ENCODE assay signal across 11 mouse cellular contexts in genomic region chr6:42381916-42382381, GRCm38 (mm10). TPM values are rescaled to one million over a fixed set of nuclear protein-coding genes. Genes with fewer than 3 reads are reported as not detected.
DNase-seq lines count a peak whose midpoint lies in the region; ATAC-seq lines count a peak whose summit lies in the region.
"Had no signal": no experiment of that assay in that cellular context is flagged by ENCODE, and none has a peak within 500 bp of the region (broad histone marks: within the 10 kb centered on the region; RNA-seq: fewer than 3 reads in every experiment).

No protein-coding gene starts in this region.

- H3K4me2 ChIP-seq in heart, embryonic 11.5 days = no peak overlapping the region
- H3K4me2 ChIP-seq in limb, embryonic 13.5 days (replicated peaks) = no peak overlapping the region

- intact Hi-C loops in heart, postnatal 25 days (cut with DNase I) = loop anchor here (5.0 kb wide), 3 partner anchors 50 to 200 kb away; partner anchors contain the start of gene Tas2r126

- DNase-seq in heart, adult 18-20 months = peak; percentile 38 to 59
- no peak for DNase-seq in heart, postnatal 25 days (ENCODE audit: low spot score)
- DNase-seq in 3T3-L1 (ENCODE audit: low read depth, low spot score) = peak; percentile 84
- DNase-seq in frontal cortex, postnatal 14 days (ENCODE audit: low spot score in 2 of 2) = no peak
- DNase-seq in frontal cortex, postnatal 10 days (ENCODE audit: low spot score in 2 of 2) = no peak
- no peak for DNase-seq in layer of hippocampus, adult 8-10 months (ENCODE audit: low spot score in 2 of 2)
- DNase-seq: cerebellum, adult 8-10 months; midbrain, embryonic 14.5 days; thymus, postnatal 36 days had no signal

- no peaks in the 10 kb centered on the region for H3K9me3 ChIP-seq in heart, embryonic 11.5 days (replicated peaks; ENCODE audit: control insufficient read depth, low read length)
- no peaks in the 10 kb centered on the region for H3K9me3 ChIP-seq in limb, embryonic 13.5 days

- no peaks in the 10 kb centered on the region for H3K36me3 ChIP-seq in heart, embryonic 11.5 days (ENCODE audit: control insufficient read depth, insufficient read depth, low read length)
- H3K36me3 ChIP-seq in limb, embryonic 13.5 days = no peaks in the 10 kb centered on the region

- 0 out of 2 replicates have a peak overlapping the region, but pooled peaks have one; percentile 30 for H3K9ac ChIP-seq in heart, embryonic 11.5 days (ENCODE audit: low read depth, low read length)
- no peak overlapping the region for H3K9ac ChIP-seq in limb, embryonic 13.5 days

- 42% methylated on average over 9 of the region's 9 CpGs for WGBS in heart, embryonic 11.5 days (ENCODE audit: insufficient replicate concordance)
- WGBS in limb, embryonic 13.5 days = 68% methylated on average over 9 of the region's 9 CpGs

- no peaks in the 10 kb centered on the region for H3K27me3 ChIP-seq in heart, embryonic 11.5 days (ENCODE audit: control insufficient read depth, insufficient read depth, low read length)
- H3K27me3 ChIP-seq in limb, embryonic 13.5 days = no peaks in the 10 kb centered on the region

- H3K4me1 ChIP-seq in heart, embryonic 11.5 days (ENCODE audit: control insufficient read depth, insufficient read depth, low read length) = 0 out of 2 replicates have a peak, but pooled peaks cover 6% of the 10 kb centered on the region
- peaks cover 14% of the 10 kb centered on the region for H3K4me1 ChIP-seq in limb, embryonic 13.5 days

- no peak; the same call in 1 of the 2 replicates for ATAC-seq in heart, embryonic 11.5 days (replicated peaks; ENCODE audit: insufficient number of reproducible peaks, low FRiP score, low TSS enrichment)
- no peak for ATAC-seq in limb, embryonic 13.5 days (ENCODE audit: low FRiP score, low read depth)

- peak overlapping the region; percentile 50; the same call in 1 of the 2 replicates for H3K27ac ChIP-seq in heart, embryonic 11.5 days (ENCODE audit: low read depth, low read length)
- H3K27ac ChIP-seq in limb, embryonic 13.5 days = peak overlapping the region; percentile 49; the same call in 1 of the 2 replicates

- H3K4me3 ChIP-seq in heart, embryonic 11.5 days (ENCODE audit: low read depth, low read length) = no peak overlapping the region
- no peak overlapping the region for H3K4me3 ChIP-seq in limb, embryonic 13.5 days

RNA-seq across cellular contexts. Expression of gene Epha1, which starts 8.9 kb away (rescaled TPM):
- total RNA-seq in heart, adult 18-20 months (2021) = under 1 TPM; 0.20 to 0.26 TPM
- total RNA-seq in heart, postnatal 25 days (2021) = under 1 TPM; 0.26 to 0.31 TPM
- polyA plus RNA-seq in heart, embryonic 11.5 days (2014; fragmentation: Nextera tagmentation; extraction: Ambion mirVana) = 1.7 and 2.3 TPM in 2 replicates
- polyA plus RNA-seq in limb, embryonic 13.5 days (2015; fragmentation: Nextera tagmentation; extraction: Ambion mirVana) = 8.9 and 9.4 TPM in 2 replicates
- under 1 TPM; 0.14 to 0.36 (median 0.15) TPM for total RNA-seq in layer of hippocampus, adult 8-10 months (2022)

RNA-seq across cellular contexts. Expression of gene Tas2r143, which starts 18.1 kb away (rescaled TPM):
- not detected for total RNA-seq in heart, adult 18-20 months (2021)
- under 1 TPM in 1 of 2 experiments, not detected in 1; 0.39 TPM for total RNA-seq in heart, postnatal 25 days (2021)
- polyA plus RNA-seq in heart, embryonic 11.5 days (2014; fragmentation: Nextera tagmentation; extraction: Ambion mirVana) = not detected in 2 replicates
- not detected in 2 replicates for polyA plus RNA-seq in limb, embryonic 13.5 days (2015; fragmentation: Nextera tagmentation; extraction: Ambion mirVana)
- not detected for total RNA-seq in layer of hippocampus, adult 8-10 months (2022)
- polyA plus RNA-seq: midbrain, embryonic 14.5 days had no signal

RNA-seq across cellular contexts. Expression of gene Tas2r135, which starts 23.3 kb away (rescaled TPM):
- not detected for total RNA-seq in heart, adult 18-20 months (2021)
- not detected for total RNA-seq in heart, postnatal 25 days (2021)
- not detected in 2 replicates for polyA plus RNA-seq in heart, embryonic 11.5 days (2014; fragmentation: Nextera tagmentation; extraction: Ambion mirVana)
- not detected in 2 replicates for polyA plus RNA-seq in limb, embryonic 13.5 days (2015; fragmentation: Nextera tagmentation; extraction: Ambion mirVana)
- under 1 TPM in 1 of 4 experiments, not detected in 3; 0.29 TPM for total RNA-seq in layer of hippocampus, adult 8-10 months (2022)
- polyA plus RNA-seq: midbrain, embryonic 14.5 days had no signal

RNA-seq across cellular contexts. Expression of gene Zyx, which starts 32.5 kb away (rescaled TPM):
- 10 to 100 TPM; 50.2 to 51.8 TPM for total RNA-seq in heart, adult 18-20 months (2021)
- 10 to 100 TPM; 57.1 to 59.8 TPM for total RNA-seq in heart, postnatal 25 days (2021)
- polyA plus RNA-seq in heart, embryonic 11.5 days (2014; fragmentation: Nextera tagmentation; extraction: Ambion mirVana) = 159 and 177 TPM in 2 replicates
- 118 and 123 TPM in 2 replicates for polyA plus RNA-seq in limb, embryonic 13.5 days (2015; fragmentation: Nextera tagmentation; extraction: Ambion mirVana)
- total RNA-seq in layer of hippocampus, adult 8-10 months (2022) = 10 to 100 TPM; 36.5 to 52.5 (median 44.5) TPM

RNA-seq across cellular contexts. Expression of gene Tas2r126, which starts 52.4 kb away (rescaled TPM):
- not detected for total RNA-seq in heart, adult 18-20 months (2021)
- total RNA-seq in heart, postnatal 25 days (2021) = not detected
- polyA plus RNA-seq in heart, embryonic 11.5 days (2014; fragmentation: Nextera tagmentation; extraction: Ambion mirVana) = not detected in 2 replicates
- not detected in 2 replicates for polyA plus RNA-seq in limb, embryonic 13.5 days (2015; fragmentation: Nextera tagmentation; extraction: Ambion mirVana)
- total RNA-seq in layer of hippocampus, adult 8-10 months (2022) = not detected
- polyA plus RNA-seq: midbrain, embryonic 14.5 days had no signal

Comparison
In these comparisons a context has a peak if more than half of its experiments do, and no peak if none do; other contexts are left out.
1. DNase-seq: peak in heart, adult 18-20 months (2 of 2) and 3T3-L1 (single experiment); none in heart, postnatal 25 days (single experiment), frontal cortex, postnatal 14 days (0 of 2), frontal cortex, postnatal 10 days (0 of 2) and layer of hippocampus, adult 8-10 months (0 of 2).